Mouse (Mus musculus): Measurements from ENCODE around the gene Timeless.

GRCm38 (mm10) chr10:128247020-128247732 is 15.3 kb downstream of the Timeless start:
- no peak for TF ChIP-seq POLR2A (IDR thresholded peaks at IDR 0.05; ENCODE audit: low read depth, low read length)
- no peak for TF ChIP-seq CTCF (IDR thresholded peaks at IDR 0.05; ENCODE audit: extremely low read depth, insufficient read depth, insufficient read length, insufficient replicate concordance)
